Mouse (Mus musculus) myocyte (in vitro differentiated cells): ENCODE measurements at regions not wholly inside any gene's neighbourhood (a gene's known extent, or its start where the extent isn't known, plus 50 kb on each side); places are given as distances from the start of the nearest gene placed in this dataset.

ENCODE experiments used
- CEBPB ChIP-seq: IDR thresholded peaks from 2 replicates; pipeline ENCODE4 v1.6.1; 2011; ENCODE audit warnings: mild to moderate bottlenecking, moderate library complexity; ENCODE audit not compliant: poor library complexity, insufficient read depth, severe bottlenecking
- E2F4 ChIP-seq: IDR thresholded peaks from one replicate; pipeline ENCODE4 v1.6.1; 2011; ENCODE audit warnings: mild to moderate bottlenecking, control low read depth, moderate library complexity; ENCODE audit not compliant: insufficient read depth
- MAX ChIP-seq: IDR thresholded peaks from one replicate; pipeline ENCODE4 v1.6.1; 2011; ENCODE audit warnings: low read depth, mild to moderate bottlenecking, control low read depth
- MYOD1 ChIP-seq, 3 experiments: IDR thresholded peaks; one replicate each; pipeline ENCODE4 v1.6.1; 2011; ENCODE audit warnings: control low read depth in 2 of 3, low read depth in 2 of 3, mild to moderate bottlenecking in 2 of 3, moderate library complexity in 1 of 3; ENCODE audit not compliant: insufficient read length in 2 of 3, control insufficient read depth in 1 of 3
- MYOG ChIP-seq, 3 experiments: IDR thresholded peaks; one replicate each; pipeline ENCODE4 v1.6.1; 2011; ENCODE audit warnings: control low read depth in 2 of 3, low read depth in 2 of 3, mild to moderate bottlenecking in 2 of 3; ENCODE audit not compliant: insufficient read length in 2 of 3, control insufficient read depth in 1 of 3, insufficient read depth in 1 of 3
- POLR2A ChIP-seq: IDR thresholded peaks from one replicate; pipeline ENCODE4 v1.6.1; 2011; ENCODE audit warnings: low read depth, mild to moderate bottlenecking, control low read depth, moderate library complexity; ENCODE audit not compliant: insufficient read length
- POLR2AphosphoS2 ChIP-seq: IDR thresholded peaks from one replicate; pipeline ENCODE4 v1.6.1; 2011; ENCODE audit warnings: low read depth, control low read depth; ENCODE audit not compliant: insufficient read length
- REST ChIP-seq: IDR thresholded peaks from one replicate; pipeline ENCODE4 v1.6.1; 2011; ENCODE audit warnings: mild to moderate bottlenecking, control low read depth, moderate library complexity; ENCODE audit not compliant: insufficient read depth, insufficient read length
- SRF ChIP-seq: IDR thresholded peaks from one replicate; pipeline ENCODE4 v1.6.1; 2011; ENCODE audit warnings: low read depth; ENCODE audit not compliant: control insufficient read depth, insufficient read length
- TCF12 ChIP-seq: IDR thresholded peaks from one replicate; pipeline ENCODE4 v1.6.1; 2011; ENCODE audit warnings: mild to moderate bottlenecking, control low read depth; ENCODE audit not compliant: poor library complexity, insufficient read depth, severe bottlenecking
- TCF3 ChIP-seq: IDR thresholded peaks from one replicate; pipeline ENCODE4 v1.6.1; 2011; ENCODE audit warnings: low read depth, control low read depth; ENCODE audit not compliant: insufficient read length
- USF1 ChIP-seq: IDR thresholded peaks from one replicate; pipeline ENCODE4 v1.6.1; 2011; ENCODE audit warnings: low read depth, mild to moderate bottlenecking, control low read depth, moderate library complexity

DNA sequence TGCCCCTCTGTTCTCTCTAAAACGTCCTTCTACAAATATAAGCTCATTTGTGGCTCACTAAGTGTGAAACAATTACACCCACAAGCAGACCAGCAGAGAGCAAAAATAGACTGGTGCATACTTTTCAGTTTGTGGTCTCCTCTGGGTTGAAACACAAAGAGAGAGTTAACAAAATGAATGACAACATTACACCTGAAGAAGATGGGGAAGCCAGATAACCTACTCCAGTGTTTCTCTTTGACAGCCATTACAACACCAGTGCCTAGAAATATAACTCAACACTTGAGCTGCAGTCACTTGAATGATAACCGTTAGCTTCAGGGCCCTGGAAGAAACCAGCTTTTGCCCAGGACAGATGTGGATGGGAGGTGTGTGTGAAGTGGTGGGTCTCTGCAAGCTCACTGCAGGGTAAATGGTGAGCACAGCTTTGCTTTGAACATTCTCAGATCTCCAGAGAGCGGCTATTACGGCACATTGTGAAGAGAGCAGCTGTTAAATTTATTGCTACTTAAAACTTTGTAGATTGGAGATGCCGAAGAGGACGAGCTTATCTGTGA is 316.5 kb upstream of the 4930412O13Rik start:
- no peak for TF ChIP-seq SRF
- TF ChIP-seq USF1: no peak
- no peak for TF ChIP-seq POLR2A
- TF ChIP-seq POLR2AphosphoS2: no peak
- no peak for TF ChIP-seq MYOG (IDR thresholded peaks at IDR 0.05; ENCODE audit: control insufficient read depth in 1 of 3, insufficient read depth in 1 of 3, insufficient read length in 2 of 3, low read depth in 2 of 3)
- TF ChIP-seq MYOD1 (IDR thresholded peaks at IDR 0.05; ENCODE audit: control insufficient read depth in 1 of 3, insufficient read length in 2 of 3, low read depth in 2 of 3): no peak
- TF ChIP-seq CEBPB: no peak
- no peak for TF ChIP-seq TCF12
- no peak for TF ChIP-seq MAX
- TF ChIP-seq TCF3: no peak
- TF ChIP-seq E2F4: no peak
- no peak for TF ChIP-seq REST
